Mouse (Mus musculus): ENCODE data around the gene Napsa.

GRCm38 (mm10) chr7:44534242-44534641 lies 37.9 kb upstream of the Napsa start:
- TF ChIP-seq CTCF (IDR thresholded peaks at IDR 0.05; ENCODE audit: control insufficient read depth, insufficient read depth, insufficient read length) (no peak), MYOD1 (IDR thresholded peaks at IDR 0.05; ENCODE audit: control insufficient read depth, insufficient read length, low read depth) (no peak), USF1 (IDR thresholded peaks at IDR 0.05; ENCODE audit: low read depth) (no peak), MAX (IDR thresholded peaks at IDR 0.05) (no peak), MYOG (IDR thresholded peaks at IDR 0.05; ENCODE audit: control insufficient read depth, extremely low read depth, insufficient read length) (no peak), FOSL1 (IDR thresholded peaks at IDR 0.05; ENCODE audit: insufficient read depth, low read length, poor library complexity, severe bottlenecking) (no peak), CEBPB (IDR thresholded peaks at IDR 0.05; ENCODE audit: low read depth) (no peak)
